Mouse (Mus musculus): ENCODE results near the gene Clrn2.

Gene Clrn2

DNA sequence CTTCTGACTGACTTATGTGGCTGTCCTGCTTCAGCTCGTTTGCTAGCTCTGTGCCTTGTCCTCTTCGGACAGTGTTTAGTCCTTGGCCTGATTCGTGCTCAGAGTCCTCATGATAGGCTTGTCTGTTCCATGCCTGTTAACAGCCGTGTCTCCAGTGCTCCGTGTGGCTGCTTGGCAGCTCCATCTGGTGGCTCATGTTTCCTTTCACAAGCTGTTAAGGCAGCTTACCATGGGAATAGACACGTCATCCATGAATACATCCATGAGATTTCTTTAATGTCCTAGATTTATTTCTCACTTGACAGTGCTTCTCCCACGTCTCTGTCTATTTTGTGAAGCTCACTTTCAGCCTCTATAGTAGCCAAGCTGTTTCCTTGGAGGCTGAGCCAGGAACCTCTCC, 56.5 kb downstream of the Clrn2 start:
- DNase-seq (ENCODE audit: low read depth) = no peak

DNA sequence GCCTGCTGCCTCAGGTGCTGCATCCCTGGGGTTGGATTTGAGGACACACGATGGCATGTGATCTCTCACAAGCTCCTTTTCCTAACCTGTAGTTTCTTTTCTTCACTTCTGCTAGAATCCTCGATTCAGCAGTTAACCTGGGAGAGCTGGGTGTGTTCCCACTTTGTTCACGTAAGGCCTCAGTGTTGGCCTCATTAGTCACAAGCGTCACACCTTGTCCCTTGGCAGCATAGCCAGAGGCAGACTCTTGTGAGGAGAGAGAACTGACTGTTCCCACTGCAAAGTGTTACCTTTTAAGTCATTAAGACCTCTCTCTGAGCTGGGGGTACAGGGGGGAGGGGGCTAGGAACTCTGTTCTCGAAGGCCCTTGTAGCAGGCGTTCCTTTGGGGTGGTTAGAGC, 59.4 kb downstream of the Clrn2 start:
- no peak for DNase-seq (ENCODE audit: low read depth)

DNA sequence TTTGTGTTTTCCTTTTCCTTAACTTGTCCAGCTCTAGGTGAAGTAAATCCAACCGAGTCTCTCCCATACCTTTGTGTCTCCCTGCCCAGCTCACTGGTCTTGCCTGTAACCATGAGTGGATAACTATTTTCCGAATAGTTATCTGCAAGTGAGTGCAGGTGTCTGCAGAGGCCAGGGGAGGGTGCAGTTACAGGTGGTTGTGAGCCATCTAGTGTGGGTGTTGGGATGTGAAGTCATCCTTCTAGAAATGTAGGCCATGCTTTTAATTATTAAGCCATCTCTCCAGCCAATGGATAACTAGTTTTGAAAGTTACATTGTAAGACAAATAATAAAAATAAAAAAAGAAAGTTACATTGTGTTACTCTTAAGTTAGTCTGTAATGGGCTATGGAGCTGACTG, 60.0 kb downstream of the Clrn2 start:
- DNase-seq (ENCODE audit: low read depth) = no peak

Measured in NIH3T3 (cell line).